Mouse (Mus musculus) MEL (cell line): ENCODE measurements at regions not wholly inside any gene's neighbourhood (a gene's known extent, or its start where the extent isn't known, plus 50 kb on each side); places are given as distances from the start of the nearest gene placed in this dataset.

Experiments used
- DNase-seq: peaks from one replicate; pipeline ENCODE4 v3.0.0; 2011; ENCODE audit warnings: low read depth, low spot score
- H3K27ac ChIP-seq: 2 replicates; pipeline ENCODE4 v1.5.1; 2012; ENCODE audit warnings: low read depth, mild to moderate bottlenecking, control low read depth, low read length, moderate library complexity; ENCODE audit not compliant: control insufficient read depth
- H3K27me3 ChIP-seq, 2 experiments: fragments of 150-350 bp in 1 of 2; sonication (generic) in 1 of 2; 2 replicates each; pipeline ENCODE4 v1.6.1; 2012; ENCODE audit warnings: low read length in 2 of 2, mild to moderate bottlenecking in 2 of 2, improper control_type of control experiment in 1 of 2, moderate library complexity in 1 of 2; ENCODE audit not compliant: insufficient read depth in 2 of 2, control insufficient read depth in 1 of 2
- H3K36me3 ChIP-seq, 2 experiments: 2 replicates each; pipeline ENCODE4 v1.6.1; 2012 to 2014; ENCODE audit warnings: low read length in 2 of 2, improper control_type of control experiment in 1 of 2, inconsistent platforms in 1 of 2, mild to moderate bottlenecking in 1 of 2; ENCODE audit not compliant: insufficient read depth in 2 of 2, control insufficient read depth in 1 of 2
- H3K4me1 ChIP-seq, 2 experiments: fragments of 150-350 bp in 1 of 2; sonication (generic) in 1 of 2; 2 replicates each; pipeline ENCODE4 v1.6.1; 2012; ENCODE audit warnings: low read length in 2 of 2, improper control_type of control experiment in 1 of 2, mild to moderate bottlenecking in 1 of 2; ENCODE audit not compliant: insufficient read depth in 2 of 2, control insufficient read depth in 1 of 2
- H3K4me3 ChIP-seq, 2 experiments: fragments of 150-350 bp in 1 of 2; sonication (generic) in 1 of 2; 2 replicates each; pipeline ENCODE4 v1.5.1; 2012; ENCODE audit warnings: low read depth in 2 of 2, low read length in 2 of 2, mild to moderate bottlenecking in 2 of 2, moderate library complexity in 2 of 2, control low read depth in 1 of 2, improper control_type of control experiment in 1 of 2; ENCODE audit not compliant: control insufficient read depth in 1 of 2, insufficient read depth in 1 of 2
- H3K79me2 ChIP-seq: 2 replicates; pipeline ENCODE4 v1.6.1; 2012; ENCODE audit warnings: mild to moderate bottlenecking, low read length, moderate library complexity; ENCODE audit not compliant: control insufficient read depth, poor library complexity, insufficient read depth
- H3K9ac ChIP-seq: 2 replicates; pipeline ENCODE4 v1.6.1; 2012; ENCODE audit warnings: low read depth, mild to moderate bottlenecking, control low read depth, low read length, moderate library complexity; ENCODE audit not compliant: control insufficient read depth, poor library complexity, severe bottlenecking
- H3K9me3 ChIP-seq: fragments of 150-350 bp; sonication (generic); replicated peaks from 2 replicates; pipeline ENCODE4 v1.6.1; 2012; ENCODE audit warnings: mild to moderate bottlenecking, low read length, improper control_type of control experiment, moderate library complexity; ENCODE audit not compliant: insufficient read depth
- CHD1 ChIP-seq: IDR thresholded peaks from 2 replicates; pipeline ENCODE4 v1.6.1; 2012; ENCODE audit warnings: low read depth, mild to moderate bottlenecking, inconsistent platforms, low read length, improper control_type of control experiment
- CHD2 ChIP-seq: IDR thresholded peaks from 2 replicates; pipeline ENCODE4 v1.6.1; 2011; ENCODE audit warnings: low read length, improper control_type of control experiment
- CTCF ChIP-seq, 3 experiments: IDR thresholded peaks in 2 of 3; conservative IDR thresholded peaks in 1 of 3; 2 replicates each; pipeline ENCODE4 v1.5.1; 2011 to 2012; ENCODE audit warnings: low read length in 3 of 3, low read depth in 2 of 3, mild to moderate bottlenecking in 2 of 3, improper control_type of control experiment in 1 of 3, inconsistent platforms in 1 of 3, mixed read lengths in 1 of 3, moderate library complexity in 1 of 3; ENCODE audit not compliant: control insufficient read depth in 1 of 3, insufficient read depth in 1 of 3, poor library complexity in 1 of 3, severe bottlenecking in 1 of 3
- E2F4 ChIP-seq: IDR thresholded peaks from 2 replicates; pipeline ENCODE4 v1.6.1; 2011; ENCODE audit warnings: low read depth, low read length, improper control_type of control experiment, borderline replicate concordance
- ELF1 ChIP-seq: IDR thresholded peaks from 2 replicates; pipeline ENCODE4 v1.6.1; 2014; ENCODE audit warnings: low read depth, mild to moderate bottlenecking, inconsistent platforms, low read length, improper control_type of control experiment, moderate library complexity
- HCFC1 ChIP-seq: IDR thresholded peaks from 2 replicates; pipeline ENCODE4 v1.6.1; 2012; ENCODE audit warnings: low read depth, mild to moderate bottlenecking, inconsistent platforms, low read length, improper control_type of control experiment, moderate library complexity
- JUND ChIP-seq: IDR thresholded peaks from 2 replicates; pipeline ENCODE4 v1.6.1; 2011; ENCODE audit warnings: low read depth, mild to moderate bottlenecking, improper control_type of control experiment, low read length
- KAT2A ChIP-seq: conservative IDR thresholded peaks from 2 replicates; pipeline ENCODE4 v1.6.1; 2012; ENCODE audit warnings: low read depth, low read length, improper control_type of control experiment, inconsistent platforms
- MAX ChIP-seq: IDR thresholded peaks from 2 replicates; pipeline ENCODE4 v1.6.1; 2011; ENCODE audit warnings: low read length, improper control_type of control experiment
- MAZ ChIP-seq: IDR thresholded peaks from 2 replicates; pipeline ENCODE4 v1.6.1; 2012; ENCODE audit warnings: low read depth, mild to moderate bottlenecking, inconsistent platforms, low read length, improper control_type of control experiment
- MXI1 ChIP-seq: IDR thresholded peaks from 2 replicates; pipeline ENCODE4 v1.6.1; 2011; ENCODE audit warnings: mild to moderate bottlenecking, low read depth, low read length, improper control_type of control experiment
- MYB ChIP-seq: IDR thresholded peaks from 2 replicates; pipeline ENCODE4 v1.6.1; 2011; ENCODE audit warnings: mild to moderate bottlenecking, low read depth, low read length, improper control_type of control experiment
- MYC ChIP-seq: IDR thresholded peaks from 2 replicates; pipeline ENCODE4 v1.6.1; 2011; ENCODE audit warnings: low read depth, mild to moderate bottlenecking, low read length, improper control_type of control experiment, moderate library complexity
- NELFE ChIP-seq: IDR thresholded peaks from 2 replicates; pipeline ENCODE4 v1.6.1; 2011; ENCODE audit warnings: low read depth, low read length, improper control_type of control experiment
- POLR2A ChIP-seq, 2 experiments: IDR thresholded peaks; 2 replicates each; pipeline ENCODE4 v1.6.1; 2011 to 2012; ENCODE audit warnings: low read length in 2 of 2, mild to moderate bottlenecking in 2 of 2, control low read depth in 1 of 2, improper control_type of control experiment in 1 of 2, low read depth in 1 of 2, moderate library complexity in 1 of 2; ENCODE audit not compliant: control insufficient read depth in 1 of 2, insufficient read depth in 1 of 2, poor library complexity in 1 of 2
- POLR2AphosphoS2 ChIP-seq: IDR thresholded peaks from 2 replicates; pipeline ENCODE4 v1.6.1; 2011; ENCODE audit warnings: low read length, improper control_type of control experiment
- RAD21 ChIP-seq: IDR thresholded peaks from 2 replicates; pipeline ENCODE4 v1.6.1; 2011; ENCODE audit warnings: mild to moderate bottlenecking, low read depth, low read length, improper control_type of control experiment
- RCOR1 ChIP-seq: IDR thresholded peaks from 2 replicates; pipeline ENCODE4 v1.6.1; 2012; ENCODE audit warnings: low read depth, mild to moderate bottlenecking, inconsistent platforms, low read length, improper control_type of control experiment
- SIN3A ChIP-seq: IDR thresholded peaks from 2 replicates; pipeline ENCODE4 v1.6.1; 2012; ENCODE audit warnings: low read length, improper control_type of control experiment, inconsistent platforms
- TAL1 ChIP-seq: IDR thresholded peaks from 2 replicates; pipeline ENCODE4 v1.6.1; 2012; ENCODE audit warnings: mild to moderate bottlenecking, inconsistent platforms, low read length, moderate library complexity, mixed read lengths
- TBP ChIP-seq: IDR thresholded peaks from 2 replicates; pipeline ENCODE4 v1.8.0; 2011; ENCODE audit warnings: low read depth, low read length, improper control_type of control experiment
- TCF12 ChIP-seq: IDR thresholded peaks from 2 replicates; pipeline ENCODE4 v1.6.1; 2014; ENCODE audit warnings: low read depth, mild to moderate bottlenecking, inconsistent platforms, low read length, improper control_type of control experiment, moderate library complexity
- UBTF ChIP-seq: IDR thresholded peaks from 2 replicates; pipeline ENCODE4 v1.6.1; 2012; ENCODE audit warnings: low read depth, mild to moderate bottlenecking, inconsistent platforms, low read length, improper control_type of control experiment, moderate library complexity, borderline replicate concordance; ENCODE audit not compliant: insufficient read depth
- USF2 ChIP-seq, 2 experiments: IDR thresholded peaks; 2 replicates each; pipeline ENCODE4 v1.6.1; 2011 to 2012; ENCODE audit warnings: improper control_type of control experiment in 2 of 2, low read length in 2 of 2, borderline replicate concordance in 1 of 2, inconsistent platforms in 1 of 2, low read depth in 1 of 2, mild to moderate bottlenecking in 1 of 2; ENCODE audit not compliant: insufficient read depth in 1 of 2
- ZNF384 ChIP-seq: IDR thresholded peaks from 2 replicates; pipeline ENCODE4 v1.6.1; 2012; ENCODE audit warnings: low read depth, mild to moderate bottlenecking, inconsistent platforms, low read length, improper control_type of control experiment

- Histone ChIP-seq H3K79me2 (no peaks in the 10 kb centered on the region), H3K9ac (no peak overlapping the region), H3K36me3 (no peaks in the 10 kb centered on the region), H3K4me3 (no peak overlapping the region), H3K9me3 (no peaks in the 10 kb centered on the region), H3K27ac (no peak overlapping the region), H3K27me3 (no peaks in the 10 kb centered on the region; a peak in 1 of 4 replicates), H3K4me1 (no peaks in the 10 kb centered on the region)
- no peak for TF ChIP-seq MXI1
- no peak for TF ChIP-seq MAX
- no peak for TF ChIP-seq E2F4
- no peak for TF ChIP-seq ZNF384
- TF ChIP-seq MYB = no peak
- TF ChIP-seq UBTF = no peak
- no peak for TF ChIP-seq SIN3A
- no peak for TF ChIP-seq TCF12
- no peak for DNase-seq
Observed at GRCm38 (mm10) chr17:15289062-15289461, 87.6 kb downstream of the Dll1 start.

GRCm38 (mm10) chr17:15288640-15289039 lies 88.0 kb downstream of the Dll1 start:
- H3K9me3 ChIP-seq = no peaks in the 10 kb centered on the region
- H3K4me1 ChIP-seq = no peaks in the 10 kb centered on the region
- TF ChIP-seq HCFC1 (no peak), USF2 (IDR thresholded peaks at IDR 0.05; ENCODE audit: borderline replicate concordance in 1 of 2, insufficient read depth in 1 of 2, low read depth in 1 of 2, low read length in 2 of 2) (no peak), CHD2 (no peak), MXI1 (no peak), CTCF (IDR thresholded peaks at IDR 0.05 in 2 of 3, conservative IDR thresholded peaks at IDR 0.05 in 1 of 3; ENCODE audit: control insufficient read depth in 1 of 3, insufficient read depth in 1 of 3, low read depth in 2 of 3, low read length in 3 of 3, poor library complexity in 1 of 3, severe bottlenecking in 1 of 3) (no peak)
- H3K27me3 ChIP-seq = no peaks in the 10 kb centered on the region; a peak in 1 of 4 replicates
- H3K36me3 ChIP-seq = no peaks in the 10 kb centered on the region
- H3K27ac ChIP-seq = no peak overlapping the region
- no peak for DNase-seq
- no peaks in the 10 kb centered on the region for H3K79me2 ChIP-seq
- no peak overlapping the region for H3K9ac ChIP-seq
- no peak overlapping the region for H3K4me3 ChIP-seq

- no peaks in the 10 kb centered on the region for H3K36me3 ChIP-seq
- H3K9ac ChIP-seq = no peak overlapping the region
- no peak for TF ChIP-seq MAZ
- TF ChIP-seq POLR2AphosphoS2 = no peak
- no peak for TF ChIP-seq CHD2
- no peak for TF ChIP-seq ELF1
- no peak for TF ChIP-seq KAT2A
- no peak for TF ChIP-seq NELFE
- no peak for TF ChIP-seq TAL1
- TF ChIP-seq TBP = no peak
- TF ChIP-seq MYC = no peak
- no peak for TF ChIP-seq UBTF
- TF ChIP-seq RAD21 = no peak
- no peak for TF ChIP-seq RCOR1
- no peak for TF ChIP-seq MXI1
- no peak for TF ChIP-seq JUND
- no peak for TF ChIP-seq POLR2A (IDR thresholded peaks at IDR 0.05; ENCODE audit: control insufficient read depth in 1 of 2, insufficient read depth in 1 of 2, low read depth in 1 of 2, low read length in 2 of 2, poor library complexity in 1 of 2)
- no peak for TF ChIP-seq CHD1
- peaks cover 0 to 2% of the 10 kb centered on the region in 2 experiments; a peak in 2 of 4 replicates for H3K27me3 ChIP-seq
- H3K9me3 ChIP-seq = no peaks in the 10 kb centered on the region
- no peak for DNase-seq
- no peak overlapping the region for H3K4me3 ChIP-seq
- no peak overlapping the region for H3K27ac ChIP-seq
- H3K4me1 ChIP-seq = no peaks in the 10 kb centered on the region
- no peaks in the 10 kb centered on the region for H3K79me2 ChIP-seq
Observed at GRCm38 (mm10) chr17:15286596-15286995, 90.1 kb downstream of the Dll1 start.
